Mouse (Mus musculus): ENCODE measurements at regions not wholly inside any gene's neighbourhood (a gene's known extent, or its start where the extent isn't known, plus 50 kb on each side); places are given as distances from the start of the nearest gene placed in this dataset.

GRCm38 (mm10) chr1:121096551-121097550 is 235.5 kb downstream of the Insig2 start:
- Histone ChIP-seq H3K9ac (ENCODE audit: low read length) (0 out of 2 replicates have a peak overlapping the region, but pooled peaks have one; percentile 31), H3K4me2 (replicated peaks; ENCODE audit: low read depth) (peak overlapping the region; percentile 55), H3K4me3 (ENCODE audit: low read depth, low read length) (peak overlapping the region; percentile 38), H3K36me3 (ENCODE audit: control insufficient read depth, insufficient read depth, low read length) (no peaks in the 10 kb centered on the region), H3K27me3 (ENCODE audit: control insufficient read depth, insufficient read depth, low read length) (0 out of 2 replicates have a peak, but pooled peaks cover 3% of the 10 kb centered on the region), H3K9me3 (ENCODE audit: control insufficient read depth, low read length) (no peaks in the 10 kb centered on the region), H3K4me1 (replicated peaks; ENCODE audit: control insufficient read depth, insufficient read depth) (no peaks in the 10 kb centered on the region), H3K27ac (replicated peaks) (0 out of 2 replicates have a peak overlapping the region, but pooled peaks have one; percentile 4)
- peak; percentile 54; the same call in 1 of the 2 replicates for ATAC-seq (ENCODE audit: low FRiP score, low TSS enrichment)
- 5% methylated on average over 28 of the region's 28 CpGs for WGBS
- peak; percentile 21 for DNase-seq (ENCODE audit: low spot score)
- TF ChIP-seq EP300 (optimal IDR thresholded peaks at IDR 0.05) (no peak), CTCF (IDR thresholded peaks at IDR 0.05; ENCODE audit: low read depth) (no peak)

GRCm38 (mm10) chr1:121111776-121112344 is 220.5 kb downstream of the Insig2 start:
- 43% methylated on average over 4 of the region's 4 CpGs for WGBS
- Histone ChIP-seq H3K27me3 (ENCODE audit: control insufficient read depth, insufficient read depth, low read length) (no peaks in the 10 kb centered on the region; the same call in 1 of the 2 replicates), H3K4me2 (replicated peaks; ENCODE audit: low read depth) (no peak overlapping the region), H3K36me3 (ENCODE audit: control insufficient read depth, insufficient read depth, low read length) (no peaks in the 10 kb centered on the region), H3K4me3 (ENCODE audit: low read depth, low read length) (no peak overlapping the region), H3K9me3 (ENCODE audit: control insufficient read depth, low read length) (no peaks in the 10 kb centered on the region), H3K4me1 (replicated peaks; ENCODE audit: control insufficient read depth, insufficient read depth) (no peaks in the 10 kb centered on the region), H3K27ac (replicated peaks) (no peak overlapping the region), H3K9ac (ENCODE audit: low read length) (no peak overlapping the region)
- ATAC-seq (ENCODE audit: low FRiP score, low TSS enrichment) (no peak), DNase-seq (ENCODE audit: low spot score) (no peak)
- TF ChIP-seq CTCF (IDR thresholded peaks at IDR 0.05; ENCODE audit: low read depth) (no peak), EP300 (optimal IDR thresholded peaks at IDR 0.05) (no peak)

GRCm38 (mm10) chr1:121112464-121112863 is 219.9 kb downstream of the Insig2 start:
- Histone ChIP-seq H3K9me3 (ENCODE audit: control insufficient read depth, low read length) (no peaks in the 10 kb centered on the region), H3K36me3 (ENCODE audit: control insufficient read depth, insufficient read depth, low read length) (no peaks in the 10 kb centered on the region), H3K4me1 (replicated peaks; ENCODE audit: control insufficient read depth, insufficient read depth) (no peaks in the 10 kb centered on the region), H3K27ac (replicated peaks) (no peak overlapping the region), H3K4me3 (ENCODE audit: low read depth, low read length) (no peak overlapping the region), H3K9ac (ENCODE audit: low read length) (no peak overlapping the region), H3K27me3 (ENCODE audit: control insufficient read depth, insufficient read depth, low read length) (no peaks in the 10 kb centered on the region; the same call in 1 of the 2 replicates), H3K4me2 (replicated peaks; ENCODE audit: low read depth) (no peak overlapping the region)
- ATAC-seq (ENCODE audit: low FRiP score, low TSS enrichment) (no peak), DNase-seq (ENCODE audit: low spot score) (no peak)
- TF ChIP-seq CTCF (IDR thresholded peaks at IDR 0.05; ENCODE audit: low read depth) = no peak
- TF ChIP-seq EP300 (optimal IDR thresholded peaks at IDR 0.05) = no peak
- WGBS = 35% methylated on average over 1 of the region's 1 CpGs

- WGBS = 28% methylated on average over 5 of the region's 5 CpGs
- H3K36me3 ChIP-seq (ENCODE audit: control insufficient read depth, insufficient read depth, low read length) = no peaks in the 10 kb centered on the region
- H3K9me3 ChIP-seq (ENCODE audit: control insufficient read depth, low read length) = no peaks in the 10 kb centered on the region
- H3K4me2 ChIP-seq (replicated peaks; ENCODE audit: low read depth) = no peak overlapping the region
- no peaks in the 10 kb centered on the region for H3K4me1 ChIP-seq (replicated peaks; ENCODE audit: control insufficient read depth, insufficient read depth)
- no peak for ATAC-seq (ENCODE audit: low FRiP score, low TSS enrichment)
- no peak overlapping the region for H3K4me3 ChIP-seq (ENCODE audit: low read depth, low read length)
- H3K9ac ChIP-seq (ENCODE audit: low read length) = no peak overlapping the region
- H3K27ac ChIP-seq (replicated peaks) = no peak overlapping the region
- H3K27me3 ChIP-seq (ENCODE audit: control insufficient read depth, insufficient read depth, low read length) = no peaks in the 10 kb centered on the region; the same call in 1 of the 2 replicates
- no peak for DNase-seq (ENCODE audit: low spot score)
- TF ChIP-seq EP300 (optimal IDR thresholded peaks at IDR 0.05) = no peak
- no peak for TF ChIP-seq CTCF (IDR thresholded peaks at IDR 0.05; ENCODE audit: low read depth)
Measured at GRCm38 (mm10) chr1:121116626-121117025, 215.8 kb downstream of the Insig2 start.

GRCm38 (mm10) chr1:121123436-121123835 is 209.0 kb downstream of the Insig2 start:
- H3K27ac ChIP-seq (replicated peaks) = no peak overlapping the region
- no peak for DNase-seq (ENCODE audit: low spot score)
- no peak overlapping the region for H3K4me3 ChIP-seq (ENCODE audit: low read depth, low read length)
- H3K27me3 ChIP-seq (ENCODE audit: control insufficient read depth, insufficient read depth, low read length) = no peaks in the 10 kb centered on the region
- no peak for TF ChIP-seq EP300 (optimal IDR thresholded peaks at IDR 0.05)
- TF ChIP-seq CTCF (IDR thresholded peaks at IDR 0.05; ENCODE audit: low read depth) = no peak
- ATAC-seq (ENCODE audit: low FRiP score, low TSS enrichment) = no peak
- H3K4me2 ChIP-seq (replicated peaks; ENCODE audit: low read depth) = no peak overlapping the region
- H3K36me3 ChIP-seq (ENCODE audit: control insufficient read depth, insufficient read depth, low read length) = no peaks in the 10 kb centered on the region
- no peaks in the 10 kb centered on the region for H3K4me1 ChIP-seq (replicated peaks; ENCODE audit: control insufficient read depth, insufficient read depth)
- H3K9me3 ChIP-seq (ENCODE audit: control insufficient read depth, low read length) = no peaks in the 10 kb centered on the region
- H3K9ac ChIP-seq (ENCODE audit: low read length) = no peak overlapping the region

Measured in stomach, postnatal 0 days (tissue).